Mouse (Mus musculus) embryonic facial prominence, embryonic 14.5 days (tissue): ENCODE measurements around the gene Cacna1c. TPM values are rescaled to one million over a fixed set of nuclear protein-coding genes. Genes with fewer than 3 reads are reported as not detected.

ENCODE experiments used
- ATAC-seq: fragments of 200-750 bp; cut with Nextera tagmentation; 2 replicates; pipeline ENCODE4 v1.8.0; 2017; ENCODE audit warnings: low read depth, moderate number of reproducible peaks, moderate TSS enrichment
- DNase-seq: peaks from one replicate; pipeline ENCODE4 v3.0.0-alpha.2; 2015; ENCODE audit warnings: low spot score
- H3K27ac ChIP-seq: fragments of 300-500 bp; sonication (generic); replicated peaks from 2 replicates; pipeline ENCODE4 v1.5.1; 2014; ENCODE audit warnings: low read depth, mild to moderate bottlenecking, low read length, moderate library complexity
- H3K27me3 ChIP-seq: fragments of 300-500 bp; sonication (generic); replicated peaks from 2 replicates; pipeline ENCODE4 v1.6.1; 2014; ENCODE audit warnings: low read length; ENCODE audit not compliant: control insufficient read depth, insufficient read depth
- H3K36me3 ChIP-seq: fragments of 300-500 bp; sonication (generic); 2 replicates; pipeline ENCODE4 v1.6.1; 2014; ENCODE audit warnings: low read length, mixed read lengths; ENCODE audit not compliant: control insufficient read depth, insufficient read depth
- H3K4me1 ChIP-seq: fragments of 300-500 bp; sonication (generic); 2 replicates; pipeline ENCODE4 v1.6.1; 2014; ENCODE audit warnings: antibody characterized with exemption, low read length; ENCODE audit not compliant: control insufficient read depth, insufficient read depth
- H3K4me2 ChIP-seq: fragments of 300-500 bp; sonication (generic); 2 replicates; pipeline ENCODE4 v1.6.1; 2014; ENCODE audit warnings: low read depth, mild to moderate bottlenecking, low read length, moderate library complexity, mixed read lengths
- H3K4me3 ChIP-seq: fragments of 300-500 bp; sonication (generic); 2 replicates; pipeline ENCODE4 v1.5.1; 2014; ENCODE audit warnings: low read depth, mild to moderate bottlenecking, low read length
- H3K9ac ChIP-seq: fragments of 300-500 bp; sonication (generic); 2 replicates; pipeline ENCODE4 v1.6.1; 2014; ENCODE audit warnings: low read depth, mild to moderate bottlenecking, low read length, moderate library complexity, mixed read lengths
- H3K9me3 ChIP-seq: fragments of 300-500 bp; sonication (generic); 2 replicates; pipeline ENCODE4 v1.6.1; 2016; ENCODE audit warnings: low read length; ENCODE audit not compliant: control insufficient read depth
- WGBS: fragments of 180-500 bp; shearing (Covaris S2); extraction: QIAGEN DNeasy Blood & Tissue Kit; methylation state at CpG from one replicate; pipeline ENCODE4 v1.1.7; 2014; 5-methylcytosine and 5-hydroxymethylcytosine counted together
- polyA plus RNA-seq: library from polyadenylated mRNA; unstranded; fragments of >200 nt; fragmentation: Nextera tagmentation; extraction: Ambion mirVana; gene quantifications from 2 replicates; pipeline ENCODE4 v1.2.1, GENCODE M21; 2014

Gene Cacna1c
- polyA plus RNA-seq, 1 experiment from 2014 or later: 4.8 TPM

DNA sequence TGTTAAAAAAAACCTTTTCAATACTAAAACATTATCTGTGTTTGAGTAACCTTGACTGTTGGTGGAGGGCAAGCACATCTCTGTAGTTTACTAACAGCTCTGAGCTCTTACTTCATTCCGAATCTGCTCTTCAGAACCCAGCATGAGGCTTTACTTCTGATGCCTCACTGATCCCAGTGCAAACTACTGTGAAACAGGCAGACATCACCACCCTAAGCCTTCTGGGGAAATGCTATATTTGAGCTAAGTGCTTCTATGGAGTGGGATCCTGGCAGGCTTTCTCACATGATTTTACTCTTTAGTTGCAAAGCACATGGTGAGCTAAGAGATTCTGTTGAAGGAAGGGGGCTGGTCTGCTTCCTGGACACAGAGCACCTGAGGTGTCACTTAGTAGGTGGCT, 311.3 kb downstream of the Cacna1c start:
- Histone ChIP-seq H3K4me2 (no peak overlapping the region), H3K4me3 (no peak overlapping the region), H3K4me1 (peaks cover 2% of the 10 kb centered on the region; the same call in 1 of the 2 replicates), H3K9ac (no peak overlapping the region), H3K9me3 (no peaks in the 10 kb centered on the region), H3K36me3 (no peaks in the 10 kb centered on the region), H3K27me3 (no peaks in the 10 kb centered on the region), H3K27ac (no peak overlapping the region)
- 67% methylated on average over 1 of the region's 1 CpGs for WGBS
- no peak for ATAC-seq
- no peak for DNase-seq

GRCm38 (mm10) chr6:118884073-118884551, 312.1 kb downstream of the Cacna1c start:
- no peaks in the 10 kb centered on the region for H3K27me3 ChIP-seq
- H3K4me3 ChIP-seq: no peak overlapping the region
- H3K27ac ChIP-seq: no peak overlapping the region; the same call in 1 of the 2 replicates
- no peaks in the 10 kb centered on the region for H3K36me3 ChIP-seq
- H3K4me2 ChIP-seq: no peak overlapping the region
- no peak for ATAC-seq
- 37% methylated on average over 8 of the region's 8 CpGs for WGBS
- no peaks in the 10 kb centered on the region for H3K9me3 ChIP-seq
- peaks cover 2% of the 10 kb centered on the region; the same call in 1 of the 2 replicates for H3K4me1 ChIP-seq
- peak; percentile 20 for DNase-seq
- H3K9ac ChIP-seq: no peak overlapping the region

DNA sequence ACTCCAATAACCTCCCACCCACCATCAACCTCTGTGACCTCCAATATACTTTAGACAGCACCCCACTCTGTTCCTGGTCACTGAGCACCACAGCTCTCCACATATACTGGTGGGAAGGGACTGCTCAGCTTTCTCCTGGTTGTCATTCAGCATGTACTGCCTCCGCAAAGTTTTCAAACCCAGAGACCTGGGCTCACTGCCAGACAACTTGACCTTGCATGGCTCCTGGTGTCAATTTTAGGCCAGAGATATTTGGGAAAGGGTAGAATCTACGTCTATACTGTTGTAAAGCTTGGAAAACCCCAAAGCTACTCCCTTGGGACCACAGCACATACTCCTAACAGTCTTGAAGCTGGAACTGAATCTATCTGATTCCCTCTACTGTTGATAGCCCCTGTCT, 320.0 kb downstream of the Cacna1c start:
- Histone ChIP-seq H3K9me3 (no peaks in the 10 kb centered on the region), H3K27ac (no peak overlapping the region), H3K9ac (no peak overlapping the region), H3K27me3 (no peaks in the 10 kb centered on the region), H3K4me1 (peaks cover 4% of the 10 kb centered on the region; the same call in 1 of the 2 replicates), H3K36me3 (no peaks in the 10 kb centered on the region), H3K4me3 (no peak overlapping the region), H3K4me2 (no peak overlapping the region)
- ATAC-seq (no peak), DNase-seq (no peak)
- WGBS: 33% methylated on average over 2 of the region's 2 CpGs

GRCm38 (mm10) chr6:118870241-118870841, 325.9 kb downstream of the Cacna1c start:
- no peaks in the 10 kb centered on the region for H3K9me3 ChIP-seq
- H3K9ac ChIP-seq: no peak overlapping the region
- H3K27me3 ChIP-seq: no peaks in the 10 kb centered on the region
- H3K4me2 ChIP-seq: no peak overlapping the region
- no peak overlapping the region for H3K4me3 ChIP-seq
- H3K4me1 ChIP-seq: peaks cover 5% of the 10 kb centered on the region
- ATAC-seq (no peak), DNase-seq (no peak)
- WGBS: 50% methylated on average over 7 of the region's 7 CpGs
- H3K27ac ChIP-seq: no peak overlapping the region
- no peaks in the 10 kb centered on the region for H3K36me3 ChIP-seq

DNA sequence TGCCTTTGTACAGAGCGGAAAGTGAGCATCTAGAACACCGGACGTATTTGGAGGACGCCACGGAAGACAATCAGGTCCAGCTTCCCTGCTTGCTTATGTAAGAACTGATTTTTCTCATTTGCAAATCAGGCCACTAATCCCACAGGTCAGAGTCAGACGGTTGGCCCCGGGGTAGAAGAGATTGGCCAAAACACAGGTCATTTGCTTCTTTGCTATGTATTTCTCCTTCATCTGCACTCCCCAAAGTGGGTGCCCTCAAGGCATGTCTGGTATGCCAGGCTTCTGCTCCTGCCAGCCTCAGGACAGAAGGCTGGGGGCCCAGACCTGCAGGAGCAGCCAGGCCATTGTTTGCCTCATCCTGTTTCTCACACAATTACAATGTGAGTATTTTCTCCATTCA, 328.8 kb downstream of the Cacna1c start:
- H3K4me2 ChIP-seq: no peak overlapping the region
- H3K36me3 ChIP-seq: no peaks in the 10 kb centered on the region
- no peaks in the 10 kb centered on the region for H3K9me3 ChIP-seq
- 73% methylated on average over 7 of the region's 7 CpGs for WGBS
- no peak overlapping the region for H3K4me3 ChIP-seq
- no peak overlapping the region for H3K27ac ChIP-seq
- peaks cover 5% of the 10 kb centered on the region; the same call in 1 of the 2 replicates for H3K4me1 ChIP-seq
- no peak overlapping the region for H3K9ac ChIP-seq
- DNase-seq: no peak
- no peaks in the 10 kb centered on the region for H3K27me3 ChIP-seq
- no peak for ATAC-seq

- Histone ChIP-seq H3K36me3 (no peaks in the 10 kb centered on the region), H3K4me1 (peaks cover 5% of the 10 kb centered on the region; the same call in 1 of the 2 replicates), H3K4me3 (no peak overlapping the region), H3K4me2 (no peak overlapping the region), H3K9me3 (no peaks in the 10 kb centered on the region), H3K27me3 (no peaks in the 10 kb centered on the region), H3K27ac (no peak overlapping the region), H3K9ac (no peak overlapping the region)
- WGBS: 46% methylated on average over 3 of the region's 3 CpGs
- ATAC-seq: no peak
- no peak for DNase-seq
Observed at GRCm38 (mm10) chr6:118866889-118867288, 329.3 kb downstream of the Cacna1c start.

GRCm38 (mm10) chr6:118865777-118866380, 330.3 kb downstream of the Cacna1c start:
- DNase-seq: no peak
- Histone ChIP-seq H3K4me3 (no peak overlapping the region), H3K27ac (no peak overlapping the region), H3K4me1 (peaks cover 5% of the 10 kb centered on the region; the same call in 1 of the 2 replicates), H3K9me3 (no peaks in the 10 kb centered on the region), H3K9ac (no peak overlapping the region), H3K27me3 (no peaks in the 10 kb centered on the region), H3K4me2 (no peak overlapping the region), H3K36me3 (no peaks in the 10 kb centered on the region)
- no peak for ATAC-seq
- WGBS: 81% methylated on average over 5 of the region's 5 CpGs

DNA sequence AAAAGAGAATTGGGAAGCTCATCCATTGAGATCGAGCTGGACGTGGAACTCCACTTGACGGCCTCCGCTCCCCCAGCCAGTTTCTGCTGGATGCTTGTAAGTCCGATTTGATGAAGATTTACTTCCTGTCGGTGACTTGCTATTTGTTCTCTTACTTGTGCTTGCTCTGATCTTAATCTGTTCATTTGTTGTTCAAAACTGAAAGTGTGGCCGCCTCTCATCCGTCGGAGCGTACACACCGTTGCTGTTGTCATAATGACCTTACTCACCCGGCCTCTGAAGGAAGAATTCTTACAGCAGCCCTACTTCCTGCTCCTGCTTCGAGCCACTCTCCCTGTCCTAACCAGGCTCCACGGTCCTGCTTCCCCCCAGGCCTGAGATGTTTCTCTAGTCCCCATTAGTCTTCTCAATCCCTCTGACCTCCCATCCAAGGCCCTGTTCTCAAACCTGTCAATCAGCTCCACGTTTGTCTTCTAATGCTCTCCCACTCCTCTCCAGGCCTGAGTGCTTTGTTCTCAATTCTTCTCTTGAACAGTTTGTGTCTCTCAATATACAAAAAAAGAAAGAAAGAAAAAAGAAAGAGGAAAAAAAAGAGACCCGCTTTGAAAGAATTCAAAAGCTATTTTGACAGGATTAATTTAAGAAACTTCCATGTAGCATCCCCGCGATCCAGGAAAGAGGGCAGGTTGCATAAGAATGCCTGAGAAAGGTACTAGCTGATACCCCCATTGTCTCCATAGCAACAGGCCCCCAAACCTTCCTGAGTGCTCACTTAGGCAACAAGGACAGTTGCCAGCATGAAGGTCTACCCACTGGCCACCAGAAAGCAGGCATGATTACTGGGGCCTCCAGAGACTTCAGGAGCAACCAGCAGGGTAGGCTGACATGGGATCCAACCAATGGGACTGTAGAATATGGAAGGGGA, 331.3 kb downstream of the Cacna1c start:
- no peak overlapping the region for H3K27ac ChIP-seq
- H3K9me3 ChIP-seq: no peaks in the 10 kb centered on the region
- ATAC-seq (no peak), DNase-seq (no peak)
- WGBS: 64% methylated on average over 18 of the region's 18 CpGs
- no peaks in the 10 kb centered on the region for H3K36me3 ChIP-seq
- no peak overlapping the region for H3K4me3 ChIP-seq
- H3K9ac ChIP-seq: no peak overlapping the region
- peaks cover 5% of the 10 kb centered on the region; the same call in 1 of the 2 replicates for H3K4me1 ChIP-seq
- H3K27me3 ChIP-seq: no peaks in the 10 kb centered on the region
- H3K4me2 ChIP-seq: no peak overlapping the region
